Mouse (Mus musculus) monocyte, adult 2 months (primary cell): ENCODE measurements around the gene Mid1.
"Not testable (repeated sequence)": the region's sequence is repeated elsewhere in the genome, so short reads cannot be mapped to it uniquely, and the experiment has no call there.

Experiments used
- DNase-seq, 2 experiments: peaks; one replicate each; pipeline ENCODE4 v3.0.0; 2022; ENCODE audit warnings: low spot score in 2 of 2, low read depth in 1 of 2

Mid1 gene

GRCm38 (mm10) chrX:169970546-169970945 lies 285.5 kb downstream of the Mid1 start:
- DNase-seq, result peak in 1 of 2 experiments; percentile 0

- not testable (repeated sequence) for DNase-seq
Observed at GRCm38 (mm10) chrX:169971562-169971961, 286.6 kb downstream of the Mid1 start.

DNA sequence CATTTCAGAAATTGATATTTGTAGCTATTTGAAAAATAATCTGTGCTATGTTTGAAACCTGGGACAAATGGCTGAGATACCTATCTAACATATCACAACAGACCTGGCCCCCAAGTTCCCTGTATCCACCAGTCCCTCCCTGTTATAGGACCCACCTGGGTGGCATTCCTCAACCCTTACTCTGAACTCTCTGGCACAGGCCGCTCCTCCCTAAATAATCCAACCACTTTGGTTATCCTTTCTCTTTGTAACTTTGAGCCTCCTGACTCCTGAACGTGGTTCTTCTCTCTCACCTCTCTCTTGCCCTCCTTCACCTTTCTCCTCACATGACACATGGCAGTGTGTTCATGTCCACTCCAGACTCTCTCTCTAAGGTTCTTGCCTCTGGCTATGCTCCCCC lies 287.1 kb downstream of the Mid1 start:
- peak in 1 of 2 experiments; percentile 4 for DNase-seq

DNA sequence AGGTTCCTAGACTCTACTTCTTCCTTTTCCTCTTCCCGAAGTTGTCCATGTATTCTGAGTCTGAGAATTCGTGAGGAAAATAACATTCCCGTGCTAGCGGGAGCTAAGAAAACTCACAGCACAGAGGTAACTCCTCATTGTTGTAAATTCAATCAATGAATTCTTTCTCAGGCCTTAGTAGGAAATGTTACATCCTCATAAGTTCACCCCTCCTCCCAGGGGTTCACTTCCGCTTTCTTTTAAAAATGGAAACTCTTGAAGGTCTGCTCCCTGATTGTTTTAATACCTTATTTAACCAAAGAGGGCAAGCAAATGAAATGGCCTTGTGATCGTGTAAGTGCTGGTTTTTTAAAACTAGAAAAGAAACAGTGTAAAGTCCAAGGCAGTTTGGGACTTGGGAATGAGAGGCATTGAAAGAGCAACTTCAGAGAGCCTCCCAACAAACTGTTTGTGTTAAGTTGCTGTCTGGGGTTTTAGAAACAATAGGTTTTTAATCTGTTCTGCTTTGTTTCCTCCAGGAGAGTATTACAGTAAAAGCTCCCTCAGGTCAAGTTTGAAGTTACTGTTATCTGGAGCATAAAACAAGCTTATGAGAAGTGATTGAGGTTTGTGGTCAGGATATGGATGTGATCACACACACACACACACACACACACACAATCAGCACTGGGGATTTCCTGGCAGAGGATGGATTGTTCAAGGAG lies 287.9 kb downstream of the Mid1 start:
- DNase-seq, result peak; percentile 34 to 66

GRCm38 (mm10) chrX:169973806-169974205 lies 288.8 kb downstream of the Mid1 start:
- peak in 1 of 2 experiments; percentile 3 for DNase-seq

- DNase-seq, result peak in 1 of 2 experiments; percentile 3
Observed at GRCm38 (mm10) chrX:169974456-169974855, 289.5 kb downstream of the Mid1 start.

- DNase-seq, result peak in 1 of 2 experiments; percentile 7
Observed at GRCm38 (mm10) chrX:169974974-169975373, 290.0 kb downstream of the Mid1 start.

GRCm38 (mm10) chrX:169975681-169976131 lies 290.7 kb downstream of the Mid1 start:
- DNase-seq, result peak in 1 of 2 experiments; percentile 13

DNA sequence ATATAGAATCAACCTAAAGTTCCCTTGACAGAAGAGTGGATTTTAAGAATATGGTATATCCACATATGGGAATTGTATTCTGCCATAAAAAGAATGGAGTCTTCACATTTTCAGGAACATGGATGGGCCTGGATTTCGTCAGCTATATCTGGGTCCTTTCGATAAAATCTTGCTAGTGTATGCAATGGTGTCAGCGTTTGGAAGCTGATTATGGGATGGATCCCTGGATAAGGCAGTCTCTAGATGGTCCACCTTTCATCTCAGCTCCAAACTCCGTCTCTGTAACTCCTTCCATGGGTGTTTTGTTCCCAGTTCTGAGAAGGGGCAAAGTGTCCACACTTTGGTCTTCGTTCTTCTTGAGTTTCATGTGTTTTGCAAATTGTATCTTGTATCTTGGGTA lies 291.3 kb downstream of the Mid1 start:
- not testable (repeated sequence) for DNase-seq

- peak in 1 of 2 experiments; percentile 7 for DNase-seq
Observed at GRCm38 (mm10) chrX:169977856-169978435, 292.9 kb downstream of the Mid1 start.

GRCm38 (mm10) chrX:169978436-169979381 lies 293.7 kb downstream of the Mid1 start:
- peak in 1 of 2 experiments; percentile 48 for DNase-seq

- DNase-seq, result peak in 1 of 2 experiments; percentile 26
Observed at GRCm38 (mm10) chrX:169979461-169980202, 294.6 kb downstream of the Mid1 start.

- DNase-seq, result peak in 1 of 2 experiments; percentile 3
Observed at GRCm38 (mm10) chrX:169980203-169980556, 295.2 kb downstream of the Mid1 start.

DNA sequence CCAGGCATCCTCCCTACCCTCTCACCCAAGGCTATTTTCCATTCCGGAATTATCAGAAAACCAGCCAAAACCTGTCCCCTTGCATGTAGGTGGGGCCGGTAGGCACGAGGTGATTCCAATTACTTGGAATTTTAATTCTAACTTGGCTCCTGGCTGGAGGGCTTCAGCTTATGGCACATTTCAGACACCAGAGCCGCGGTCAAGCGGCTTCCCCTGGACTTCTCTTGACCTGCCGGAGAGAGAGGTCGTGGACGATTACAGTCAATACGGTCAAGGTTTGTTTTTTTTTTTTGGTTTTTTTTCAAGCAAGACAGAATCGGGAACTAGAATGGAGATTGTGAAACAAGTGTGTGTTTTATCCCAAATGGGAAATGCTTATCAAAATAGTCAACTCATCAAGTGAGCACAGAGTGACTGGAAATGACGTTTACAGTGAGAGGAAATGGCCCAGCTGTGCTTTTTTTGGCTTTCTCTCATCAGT lies 295.9 kb downstream of the Mid1 start:
- DNase-seq, result peak in 1 of 2 experiments; percentile 7

GRCm38 (mm10) chrX:169981761-169982181 lies 296.8 kb downstream of the Mid1 start:
- DNase-seq, result peak in 1 of 2 experiments; percentile 24

GRCm38 (mm10) chrX:169982606-169983400 lies 297.8 kb downstream of the Mid1 start:
- DNase-seq, result not testable (repeated sequence)

DNA sequence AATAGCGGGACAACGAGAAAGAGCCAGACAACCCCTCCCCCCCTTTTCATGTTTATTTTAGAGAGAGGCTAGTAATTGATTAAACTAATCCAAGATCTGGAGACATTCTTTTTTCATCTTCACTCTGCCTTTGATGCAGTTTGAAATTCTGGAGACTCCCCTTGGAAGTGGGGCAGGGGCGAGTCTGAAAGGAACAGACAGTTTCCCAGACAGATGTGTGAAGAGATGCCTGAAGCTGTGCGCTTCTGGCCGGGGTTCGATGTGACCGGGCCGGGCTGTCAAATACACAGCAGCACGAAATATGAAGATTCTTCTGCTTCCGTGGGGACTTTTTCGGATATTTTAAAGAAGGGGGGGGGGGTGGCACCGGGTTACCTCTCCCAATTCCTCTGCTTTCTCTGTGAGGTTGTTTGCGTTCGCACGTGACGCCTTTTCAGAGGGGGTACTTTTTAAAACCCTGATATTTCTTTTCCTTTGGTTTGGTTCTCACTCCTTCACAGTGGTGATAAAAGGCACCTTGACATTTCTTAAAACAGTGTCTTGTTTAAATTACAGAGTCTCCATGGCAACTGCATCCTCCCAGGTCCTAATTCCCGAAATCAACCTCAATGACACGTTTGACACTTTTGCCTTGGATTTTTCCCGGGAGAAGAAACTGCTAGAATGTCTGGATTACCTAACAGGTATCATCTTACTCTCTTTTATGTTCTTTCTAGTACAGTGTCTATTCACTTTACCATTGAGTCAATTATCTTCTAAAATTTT lies 298.6 kb downstream of the Mid1 start:
- peak in 1 of 2 experiments; percentile 19 for DNase-seq

GRCm38 (mm10) chrX:169984331-169984730 lies 299.3 kb downstream of the Mid1 start:
- DNase-seq, result not testable (repeated sequence)

- DNase-seq, result peak in 1 of 2 experiments; percentile 23
Observed at GRCm38 (mm10) chrX:169984853-169985252, 299.9 kb downstream of the Mid1 start.
